Mouse (Mus musculus) small intestine, adult 2 months (tissue): Measurements from ENCODE around the gene Dis3l2.

ENCODE experiments used
- CTCF ChIP-seq: fragments of 200-500 bp; IDR thresholded peaks from 2 replicates; pipeline ENCODE4 v1.5.1; 2012; ENCODE audit warnings: low read depth, mild to moderate bottlenecking, control low read depth, inconsistent platforms, low read length, moderate library complexity, mixed read lengths; ENCODE audit not compliant: insufficient replicate concordance, insufficient read length; ENCODE audit errors: extremely low read depth
- POLR2A ChIP-seq: fragments of 200-500 bp; IDR thresholded peaks from 2 replicates; pipeline ENCODE4 v1.6.1; 2012; ENCODE audit warnings: low read depth, mild to moderate bottlenecking, control low read depth, inconsistent platforms, low read length, moderate library complexity

- TF ChIP-seq CTCF = no peak
- TF ChIP-seq POLR2A = no peak
These were observed 4.9 kb upstream of the Dis3l2 start for GRCm38 (mm10) chr1:86698721-86699120.
